Mouse (Mus musculus): ENCODE data around the gene 2410131K14Rik. TPM values are rescaled to one million over a fixed set of nuclear protein-coding genes. Genes with fewer than 3 reads are reported as not detected.
A peak's percentile ranks its signal among the peaks of the same experiment; 100 is the strongest.

2410131K14Rik gene
- 7.1 and 7.2 TPM in 2 replicates for polyA plus RNA-seq (2015; fragmentation: Nextera tagmentation; extraction: Ambion mirVana)

DNA sequence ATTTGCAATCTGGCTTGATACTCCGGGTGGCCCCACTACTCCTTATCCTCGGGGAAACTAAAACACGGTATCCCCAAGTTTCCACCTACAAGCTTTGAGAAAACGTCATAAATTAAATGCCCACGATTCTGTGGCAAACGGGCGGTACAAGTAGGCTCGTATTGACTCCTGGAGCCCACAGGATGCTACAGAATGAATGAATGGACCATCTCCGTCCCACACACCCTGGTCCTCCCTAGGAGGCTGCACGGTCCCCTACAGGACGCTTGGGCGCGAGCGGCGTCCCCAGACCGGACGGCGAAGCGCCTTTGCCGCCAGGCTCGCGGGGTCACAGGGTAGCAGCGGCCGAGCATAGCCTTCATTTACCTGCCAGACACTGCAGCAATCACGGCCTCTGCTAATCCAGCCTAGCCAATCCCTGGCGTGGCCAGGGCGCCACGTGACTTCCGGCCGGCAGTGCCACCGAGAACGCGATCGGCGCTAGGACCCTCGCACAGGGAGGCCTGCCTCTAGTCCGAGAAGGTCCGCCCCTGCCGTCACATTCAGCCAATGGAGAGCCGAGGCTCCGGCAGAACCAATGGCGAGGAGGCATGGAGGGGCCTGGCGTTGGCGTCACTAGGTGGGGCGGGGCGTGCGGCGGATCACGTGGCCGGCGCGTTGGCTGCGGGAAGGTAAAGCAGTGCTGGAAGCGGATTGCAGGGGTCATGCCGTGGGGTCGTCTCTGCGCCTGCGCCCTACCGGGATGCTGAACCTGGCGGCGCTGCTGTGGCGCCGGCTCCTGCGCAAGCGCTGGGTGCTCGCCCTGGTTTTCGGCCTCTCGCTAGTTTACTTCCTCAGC is at the start of gene 2410131K14Rik, which contains the start of gene Rnft2:
TSS of gene 2410131K14Rik (plus strand) at position 622 of the 838 bp plus-strand sequence.
TSS of gene Rnft2 (minus strand) at position 511 of the 838 bp plus-strand sequence.
- Histone ChIP-seq H3K27me3 (replicated peaks) (no peaks in the 10 kb centered on the region), H3K36me3 (peaks cover 4% of the 10 kb centered on the region; the same call in 1 of the 2 replicates), H3K9ac (peak within 1 kb of the TSS; percentile 74), H3K9me3 (no peaks in the 10 kb centered on the region), H3K4me1 (replicated peaks) (peaks cover 15% of the 10 kb centered on the region), H3K4me2 (replicated peaks) (peak within 1 kb of the TSS; percentile 84), H3K4me3 (replicated peaks) (peak within 1 kb of the TSS; percentile 63), H3K27ac (peak within 1 kb of the TSS; percentile 45)
- ATAC-seq, result peak; percentile 100
- under 1% methylated on average over 68 of the region's 68 CpGs for WGBS

DNA sequence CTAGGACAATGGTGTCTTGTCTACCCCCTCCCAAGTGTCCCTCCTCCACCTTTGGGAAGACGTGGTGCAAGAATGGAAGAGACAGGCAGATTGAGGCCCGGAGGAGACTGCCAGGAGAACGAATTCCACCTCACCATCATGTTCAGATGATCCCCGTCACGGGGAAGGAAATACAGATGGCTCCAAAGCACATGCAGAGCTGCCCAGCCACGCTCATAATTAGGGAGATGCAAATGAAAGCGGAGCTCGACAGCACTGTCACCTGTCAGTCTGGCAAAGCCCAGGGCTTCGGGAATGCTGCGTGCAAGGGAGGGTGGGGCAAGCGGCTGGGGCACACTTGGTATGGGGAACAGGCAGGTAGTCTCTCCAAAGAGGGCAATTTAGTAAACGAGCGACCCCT is 47.6 kb upstream of the 2410131K14Rik start:
- H3K9ac ChIP-seq, result no peak overlapping the region

DNA sequence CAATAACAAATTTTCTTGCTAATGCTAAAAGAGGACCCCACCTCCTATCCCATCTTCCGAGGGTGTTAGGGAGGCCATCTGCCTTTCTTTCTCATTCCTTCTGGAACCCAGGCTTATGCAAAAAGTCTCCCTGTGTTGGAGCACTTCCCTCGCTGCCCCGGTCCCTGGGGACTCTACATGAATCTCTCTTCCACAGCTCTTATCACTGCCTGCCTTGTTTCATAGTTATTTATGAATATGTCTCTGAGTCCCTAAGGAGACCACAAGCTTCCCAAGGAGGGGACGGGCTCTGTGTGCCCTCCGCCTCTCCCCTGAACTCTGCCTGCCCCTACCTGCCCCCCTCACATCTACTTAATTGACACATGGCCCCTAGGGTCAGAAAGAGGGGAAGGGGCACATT is 45.4 kb upstream of the 2410131K14Rik start:
- Histone ChIP-seq H3K27me3 (replicated peaks) (no peaks in the 10 kb centered on the region), H3K9me3 (no peaks in the 10 kb centered on the region), H3K36me3 (no peaks in the 10 kb centered on the region), H3K9ac (no peak overlapping the region), H3K4me2 (replicated peaks) (no peak overlapping the region), H3K4me3 (replicated peaks) (no peak overlapping the region), H3K4me1 (replicated peaks) (no peaks in the 10 kb centered on the region), H3K27ac (no peak overlapping the region)
- no peak for ATAC-seq
- 67% methylated on average over 5 of the region's 5 CpGs for WGBS

More for the DNA sequence above, 47.6 kb upstream of the 2410131K14Rik start:
- H3K4me3 ChIP-seq (replicated peaks), result no peak overlapping the region
- H3K4me2 ChIP-seq (replicated peaks), result no peak overlapping the region
- 79% methylated on average over 13 of the region's 13 CpGs for WGBS
- H3K36me3 ChIP-seq, result no peaks in the 10 kb centered on the region
- H3K9me3 ChIP-seq, result no peaks in the 10 kb centered on the region
- no peaks in the 10 kb centered on the region for H3K4me1 ChIP-seq (replicated peaks)
- no peak overlapping the region for H3K27ac ChIP-seq
- ATAC-seq, result no peak
- no peaks in the 10 kb centered on the region for H3K27me3 ChIP-seq (replicated peaks)

DNA sequence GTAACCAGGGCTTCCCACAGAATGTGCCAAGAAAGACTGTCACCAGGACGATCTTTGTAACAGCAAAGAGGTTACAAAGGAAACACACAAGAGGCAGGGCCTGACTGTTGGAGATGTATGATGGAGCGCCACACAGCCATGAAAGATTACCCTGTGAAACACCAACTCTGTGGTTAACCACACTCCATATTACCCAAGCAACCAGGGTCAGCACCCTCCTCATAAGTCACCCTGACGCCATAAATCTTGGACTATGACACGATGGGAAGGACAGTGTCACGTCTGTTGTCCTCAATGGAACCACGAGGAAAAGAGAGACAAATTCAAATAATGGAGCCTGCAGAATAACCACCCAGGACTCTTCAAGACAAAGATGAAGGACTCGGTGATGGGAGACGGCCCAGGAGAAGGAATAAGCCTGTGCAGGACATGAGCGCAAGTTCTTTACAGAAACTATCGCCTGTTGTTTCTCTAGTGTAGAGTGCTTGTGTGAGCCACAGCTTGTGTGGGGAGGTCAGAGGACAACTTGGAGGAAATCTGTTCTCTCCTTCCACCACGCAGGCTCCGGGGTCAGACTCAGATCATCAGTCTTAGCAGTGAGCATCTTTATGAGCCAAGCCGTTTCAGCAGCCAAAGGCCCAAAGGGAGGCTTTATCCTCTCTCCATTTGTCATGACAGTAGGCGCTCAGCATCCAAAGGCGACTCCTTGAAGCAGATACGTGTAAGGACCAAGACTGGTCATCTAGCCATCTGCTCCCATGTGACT is 40.2 kb upstream of the 2410131K14Rik start:
- 58% methylated on average over 16 of the region's 16 CpGs for WGBS
- H3K9me3 ChIP-seq, result no peaks in the 10 kb centered on the region
- no peak overlapping the region for H3K4me2 ChIP-seq (replicated peaks)
- H3K4me1 ChIP-seq (replicated peaks), result no peaks in the 10 kb centered on the region
- H3K27ac ChIP-seq, result no peak overlapping the region
- no peak overlapping the region for H3K9ac ChIP-seq
- H3K36me3 ChIP-seq, result no peaks in the 10 kb centered on the region
- no peak overlapping the region for H3K4me3 ChIP-seq (replicated peaks)
- H3K27me3 ChIP-seq (replicated peaks), result no peaks in the 10 kb centered on the region
- ATAC-seq, result no peak

DNA sequence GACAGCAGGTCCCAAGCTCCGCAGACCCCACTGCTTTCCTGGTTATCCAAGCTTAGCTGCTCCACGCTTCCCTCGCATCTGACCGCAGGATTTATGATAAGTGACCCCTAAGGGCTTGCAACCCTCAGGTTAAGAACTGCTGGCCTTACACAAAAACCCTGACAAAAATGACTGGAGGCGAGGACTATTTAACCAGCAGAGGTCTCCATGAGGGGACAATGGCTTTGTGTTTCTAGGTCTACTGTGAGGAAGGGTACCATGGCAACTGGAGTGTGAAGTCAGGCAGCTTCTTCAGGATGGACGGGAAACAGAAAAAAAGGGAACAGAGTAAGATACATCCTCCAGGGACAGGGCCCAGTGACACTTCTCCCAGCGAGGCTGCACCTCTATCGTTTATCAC is 39.2 kb upstream of the 2410131K14Rik start:
- no peak overlapping the region for H3K4me2 ChIP-seq (replicated peaks)

DNA sequence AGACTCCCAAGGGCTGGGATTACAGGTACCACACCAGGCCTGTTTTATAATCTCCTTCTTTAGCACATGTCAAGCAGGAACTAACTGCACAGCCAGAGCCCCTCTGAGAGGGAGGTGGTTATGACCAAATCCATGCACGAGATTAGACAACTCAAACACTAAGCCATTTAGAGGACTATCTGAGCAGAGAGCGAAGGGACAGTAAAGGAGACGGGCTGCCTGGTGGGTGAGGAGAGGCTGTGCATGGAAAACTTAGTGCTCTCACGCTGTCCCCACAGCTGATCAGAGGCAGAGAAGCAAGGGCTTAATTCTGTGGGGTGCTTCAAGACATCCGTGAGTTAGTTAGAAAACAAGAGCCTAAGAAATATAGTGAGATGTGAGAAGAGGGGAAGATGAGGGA is 31.0 kb upstream of the 2410131K14Rik start:
- Histone ChIP-seq H3K27ac (no peak overlapping the region), H3K4me1 (replicated peaks) (peaks cover 13% of the 10 kb centered on the region; the same call in 1 of the 2 replicates), H3K27me3 (replicated peaks) (no peaks in the 10 kb centered on the region), H3K36me3 (no peaks in the 10 kb centered on the region), H3K4me2 (replicated peaks) (peak overlapping the region; percentile 77), H3K4me3 (replicated peaks) (peak overlapping the region; percentile 31; the same call in 1 of the 2 replicates), H3K9ac (no peak overlapping the region), H3K9me3 (no peaks in the 10 kb centered on the region)
- peak; percentile 39 for ATAC-seq
- WGBS, result 20% methylated on average over 5 of the region's 5 CpGs

More for the DNA sequence above, 39.2 kb upstream of the 2410131K14Rik start:
- no peak overlapping the region for H3K27ac ChIP-seq
- no peaks in the 10 kb centered on the region for H3K27me3 ChIP-seq (replicated peaks)
- no peaks in the 10 kb centered on the region for H3K4me1 ChIP-seq (replicated peaks)
- H3K9ac ChIP-seq, result no peak overlapping the region
- no peaks in the 10 kb centered on the region for H3K9me3 ChIP-seq
- no peak for ATAC-seq
- no peak overlapping the region for H3K4me3 ChIP-seq (replicated peaks)
- no peaks in the 10 kb centered on the region for H3K36me3 ChIP-seq
- WGBS, result 78% methylated on average over 8 of the region's 8 CpGs

DNA sequence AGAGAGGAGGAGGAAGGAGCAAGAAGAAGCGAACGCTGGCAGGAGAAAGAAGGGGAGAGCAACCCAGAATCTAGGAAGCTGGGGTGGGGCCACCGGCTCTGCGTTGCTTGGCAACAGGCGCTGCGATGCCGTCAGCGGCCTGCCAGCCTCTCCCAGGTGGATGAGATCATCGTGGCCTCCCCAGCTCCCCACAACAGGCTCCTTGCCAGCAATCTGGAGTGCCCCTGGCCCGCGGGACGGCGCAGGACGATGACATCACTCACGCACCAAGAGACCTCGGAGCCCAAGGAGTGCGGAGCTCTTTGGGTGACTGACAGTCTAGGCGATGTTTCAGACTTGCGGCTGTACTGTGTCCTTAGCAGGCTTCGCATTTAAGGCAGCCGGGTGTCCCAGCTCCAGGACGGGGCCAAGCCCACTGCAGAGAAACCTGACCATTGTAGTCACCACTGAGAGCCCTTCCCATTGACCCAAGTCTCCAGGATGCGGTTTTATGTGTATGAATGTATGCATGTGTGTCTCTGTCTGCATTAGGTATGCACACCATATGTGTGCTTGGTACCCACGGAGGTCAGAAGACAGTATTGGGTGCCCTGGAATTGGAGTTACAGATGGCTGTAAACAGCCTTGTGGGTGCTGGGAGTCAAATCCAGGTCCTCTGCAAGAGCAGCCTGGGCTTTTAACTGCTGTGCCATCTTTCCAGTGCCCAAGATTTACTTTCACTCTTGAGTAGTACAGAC is 30.4 kb upstream of the 2410131K14Rik start:
- ATAC-seq, result peak; percentile 89
- WGBS, result 7% methylated on average over 24 of the region's 24 CpGs
- Histone ChIP-seq H3K4me2 (replicated peaks) (peak overlapping the region; percentile 77), H3K4me1 (replicated peaks) (peaks cover 13% of the 10 kb centered on the region; the same call in 1 of the 2 replicates), H3K4me3 (replicated peaks) (peak overlapping the region; percentile 31), H3K27me3 (replicated peaks) (no peaks in the 10 kb centered on the region), H3K9ac (peak overlapping the region; percentile 14; the same call in 1 of the 2 replicates), H3K36me3 (no peaks in the 10 kb centered on the region), H3K9me3 (no peaks in the 10 kb centered on the region), H3K27ac (no peak overlapping the region)

DNA sequence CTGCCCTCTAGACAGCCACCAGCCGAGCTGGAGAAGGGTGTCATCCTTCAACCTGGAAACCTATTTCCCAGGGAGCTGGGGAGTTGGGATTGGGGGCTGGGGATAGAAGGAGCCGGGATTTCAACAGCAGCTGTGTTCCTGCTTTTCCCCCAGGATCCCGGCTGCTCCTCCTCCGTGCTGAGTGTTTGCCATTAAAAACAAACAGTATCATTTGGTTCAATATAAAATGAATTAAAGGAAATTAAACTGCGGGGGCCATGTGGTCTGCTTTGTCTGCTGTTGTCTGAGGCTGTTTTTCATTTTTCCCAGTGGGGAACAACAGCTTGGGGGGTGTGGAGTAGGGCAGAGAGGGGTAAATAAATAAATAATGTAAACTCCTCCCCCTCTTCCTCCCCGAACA is 27.6 kb upstream of the 2410131K14Rik start:
- WGBS, result 66% methylated on average over 6 of the region's 6 CpGs
- no peak overlapping the region for H3K4me3 ChIP-seq (replicated peaks)
- no peak overlapping the region for H3K27ac ChIP-seq
- H3K9ac ChIP-seq, result no peak overlapping the region
- ATAC-seq, result no peak
- no peaks in the 10 kb centered on the region for H3K36me3 ChIP-seq
- H3K4me2 ChIP-seq (replicated peaks), result no peak overlapping the region
- no peaks in the 10 kb centered on the region; the same call in 1 of the 2 replicates for H3K27me3 ChIP-seq (replicated peaks)
- H3K9me3 ChIP-seq, result no peaks in the 10 kb centered on the region
- peaks cover 13% of the 10 kb centered on the region; the same call in 1 of the 2 replicates for H3K4me1 ChIP-seq (replicated peaks)

DNA sequence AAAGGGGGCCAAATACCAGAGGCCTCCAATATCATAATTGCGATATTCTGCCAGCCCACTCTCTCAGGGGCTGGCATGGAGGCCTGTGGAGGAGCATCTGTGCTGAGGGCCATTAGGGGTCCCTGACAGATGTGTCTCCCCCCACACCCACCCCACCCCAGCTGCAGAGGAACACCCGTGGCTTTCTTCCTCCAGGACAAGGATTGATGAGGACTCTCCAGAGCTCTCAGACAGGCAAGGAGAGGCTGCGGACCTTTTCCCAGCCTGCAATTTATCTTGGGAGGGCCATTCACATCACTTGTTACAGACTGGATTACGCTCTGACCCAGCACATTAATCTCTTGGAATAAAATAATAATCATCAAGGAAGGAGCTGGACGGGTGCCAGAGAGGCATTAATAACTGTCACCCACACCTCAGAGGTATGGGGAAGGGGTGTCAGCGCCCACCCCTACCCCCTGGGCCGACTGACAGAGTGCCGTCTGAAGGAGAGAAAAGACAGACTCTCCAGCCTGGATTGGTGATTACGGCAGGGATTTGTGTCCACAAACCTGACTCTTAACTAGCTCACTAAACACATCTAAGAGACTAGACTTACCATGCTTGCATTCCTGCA is 21.8 kb upstream of the 2410131K14Rik start:
- no peaks in the 10 kb centered on the region for H3K9me3 ChIP-seq
- no peak overlapping the region for H3K9ac ChIP-seq
- H3K4me1 ChIP-seq (replicated peaks), result no peaks in the 10 kb centered on the region
- no peaks in the 10 kb centered on the region; the same call in 1 of the 2 replicates for H3K27me3 ChIP-seq (replicated peaks)
- H3K27ac ChIP-seq, result no peak overlapping the region
- H3K4me2 ChIP-seq (replicated peaks), result no peak overlapping the region
- H3K4me3 ChIP-seq (replicated peaks), result no peak overlapping the region
- WGBS, result 45% methylated on average over 9 of the region's 9 CpGs
- ATAC-seq, result no peak
- no peaks in the 10 kb centered on the region for H3K36me3 ChIP-seq

DNA sequence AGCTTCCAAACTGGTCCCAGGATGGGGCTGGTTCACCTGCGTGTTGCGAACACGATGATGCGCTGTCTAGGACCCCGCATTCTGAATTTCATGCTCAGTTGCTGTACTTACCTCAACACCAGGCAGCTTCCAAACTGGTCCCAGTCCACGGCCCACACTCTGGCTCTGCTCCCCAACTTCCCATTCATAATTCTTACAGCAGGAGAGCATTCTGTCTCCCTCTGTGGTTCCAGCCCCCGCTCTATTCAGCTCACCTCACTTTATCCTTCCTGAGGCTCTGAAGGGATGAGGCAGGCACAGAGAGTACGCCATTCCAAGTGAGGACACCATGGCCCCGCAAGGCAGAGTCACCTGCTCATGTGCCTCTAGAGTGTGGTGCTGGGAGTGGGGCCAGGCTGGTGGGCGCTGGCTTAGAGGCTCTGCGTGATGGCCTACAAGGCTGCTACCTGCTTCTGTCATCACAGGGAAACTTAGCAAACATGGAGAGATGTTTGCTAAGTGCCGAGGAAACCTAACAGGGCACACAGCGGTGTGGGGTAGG is 14.9 kb upstream of the 2410131K14Rik start:
- no peaks in the 10 kb centered on the region for H3K27me3 ChIP-seq (replicated peaks)
- H3K9me3 ChIP-seq, result no peaks in the 10 kb centered on the region
- ATAC-seq, result no peak
- H3K4me3 ChIP-seq (replicated peaks), result no peak overlapping the region
- H3K36me3 ChIP-seq, result no peaks in the 10 kb centered on the region
- WGBS, result 89% methylated on average over 13 of the region's 13 CpGs
- no peak overlapping the region for H3K27ac ChIP-seq
- H3K4me1 ChIP-seq (replicated peaks), result no peaks in the 10 kb centered on the region
- H3K4me2 ChIP-seq (replicated peaks), result no peak overlapping the region
- no peak overlapping the region for H3K9ac ChIP-seq

DNA sequence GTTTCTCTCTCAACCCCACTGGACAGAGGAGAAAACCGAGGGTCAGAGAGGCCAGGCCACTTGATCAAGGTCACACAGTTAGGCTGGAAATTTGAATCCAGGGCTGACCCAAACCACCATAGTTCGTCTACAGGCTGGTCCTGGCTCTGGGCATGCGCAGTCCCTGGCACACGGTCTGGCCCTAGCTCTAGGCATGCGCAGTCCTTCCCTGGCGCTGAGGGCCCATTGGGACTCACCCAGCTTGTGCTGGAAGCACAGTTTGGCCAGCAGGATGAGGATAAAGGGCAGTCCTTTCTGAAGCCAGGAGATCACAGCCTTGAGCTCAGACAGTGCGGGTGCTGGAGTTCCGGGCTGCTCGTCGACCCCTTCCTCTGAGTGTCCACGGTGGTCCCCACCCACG is 8.1 kb upstream of the 2410131K14Rik start:
- H3K36me3 ChIP-seq, result peaks cover 4% of the 10 kb centered on the region; the same call in 1 of the 2 replicates
- H3K27me3 ChIP-seq (replicated peaks), result no peaks in the 10 kb centered on the region
- H3K4me2 ChIP-seq (replicated peaks), result no peak overlapping the region
- no peaks in the 10 kb centered on the region for H3K4me1 ChIP-seq (replicated peaks)
- no peak for ATAC-seq
- H3K27ac ChIP-seq, result no peak overlapping the region
- WGBS, result 79% methylated on average over 12 of the region's 12 CpGs
- no peak overlapping the region for H3K9ac ChIP-seq
- no peak overlapping the region for H3K4me3 ChIP-seq (replicated peaks)
- H3K9me3 ChIP-seq, result no peaks in the 10 kb centered on the region
